Mouse (Mus musculus) bone marrow macrophage, adult 2 months (primary cell): ENCODE measurements around the gene Map2k3.

ENCODE experiments used
- CTCF ChIP-seq: IDR thresholded peaks from 2 replicates; pipeline ENCODE4 v1.5.1; 2012; ENCODE audit warnings: low read depth, mild to moderate bottlenecking, low read length, moderate library complexity
- POLR2A ChIP-seq: IDR thresholded peaks from 2 replicates; pipeline ENCODE4 v1.6.1; 2012; ENCODE audit warnings: mild to moderate bottlenecking, low read depth, low read length, borderline replicate concordance

DNA sequence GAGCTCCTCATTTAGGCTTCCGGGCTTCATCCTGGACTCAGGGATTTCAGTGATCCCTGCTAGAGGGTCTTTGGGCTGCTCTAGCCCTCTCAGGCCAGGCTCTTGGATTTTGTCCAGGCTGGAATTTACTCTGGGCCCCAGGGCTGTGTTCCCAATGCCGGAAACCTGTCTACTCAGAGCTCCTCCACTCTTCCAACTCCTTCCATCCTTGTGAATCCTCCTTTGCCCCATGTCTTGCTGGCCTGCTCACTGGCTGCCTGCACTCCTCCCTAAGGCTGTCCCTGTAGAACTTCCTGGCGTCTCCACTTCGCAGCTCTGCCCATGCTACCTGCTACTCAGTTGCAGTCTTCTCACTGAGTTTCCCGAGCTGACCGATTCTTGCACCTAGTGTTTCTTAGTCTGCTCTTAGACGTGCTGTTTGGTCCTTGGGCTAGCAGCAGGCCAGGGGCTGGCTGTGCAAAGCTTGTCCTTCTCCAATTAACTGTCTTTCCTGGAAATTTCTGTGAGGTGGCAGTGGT is 729 bp downstream of the Map2k3 start:
- TF ChIP-seq POLR2A (no peak), CTCF (no peak)
